Mouse (Mus musculus): ENCODE measurements at regions not wholly inside any gene's neighbourhood (a gene's known extent, or its start where the extent isn't known, plus 50 kb on each side); places are given as distances from the start of the nearest gene placed in this dataset.

DNA sequence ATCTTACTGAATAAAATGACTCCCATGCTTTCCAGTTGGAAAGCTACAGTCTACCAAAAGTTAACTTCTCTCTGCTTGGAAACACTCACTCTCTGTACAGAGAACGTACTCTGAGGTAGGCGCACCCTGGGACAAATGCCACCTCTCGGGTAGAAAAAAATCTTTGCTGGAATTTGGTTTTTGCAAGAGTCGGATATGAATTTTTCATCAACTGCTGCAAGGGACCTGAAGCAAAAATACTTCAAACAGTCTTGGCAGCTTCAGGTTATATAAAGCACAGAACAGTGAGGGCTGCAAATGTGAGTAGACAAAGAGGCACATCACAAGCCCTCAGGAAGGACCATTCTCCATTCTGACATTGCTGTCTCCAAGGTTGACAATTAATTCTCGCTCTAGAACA, 535.4 kb upstream of the Fam84a start:
- peak; percentile 43 to 51 for DNase-seq (ENCODE audit: low spot score in 2 of 2)

- no peak for DNase-seq (ENCODE audit: low spot score in 2 of 2)
Measured at GRCm38 (mm10) chr12:14676230-14676629, 524.4 kb upstream of the Fam84a start.

DNA sequence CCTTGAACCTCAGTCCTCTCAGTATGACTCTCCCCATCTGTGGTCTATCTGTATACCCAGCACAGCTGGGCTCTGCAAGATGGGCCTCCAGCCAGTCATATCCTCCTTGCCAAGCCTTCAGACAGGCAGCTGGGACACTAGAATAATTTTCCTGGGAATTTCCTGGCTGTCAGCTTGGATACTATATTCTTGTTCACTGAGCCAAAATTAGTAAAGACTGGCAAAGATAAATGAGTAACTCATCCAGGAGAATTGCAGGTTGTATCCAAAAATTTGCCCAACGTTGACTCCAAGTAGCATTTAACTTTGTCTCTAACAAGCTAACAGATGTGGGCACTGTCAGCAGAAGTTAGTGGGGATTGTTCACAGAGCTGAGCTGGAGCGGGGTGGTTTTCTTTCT, 514.1 kb upstream of the Fam84a start:
- DNase-seq (ENCODE audit: low spot score in 2 of 2), result peak; percentile 2 to 3
